ENCODE assay signal across 9 mouse cellular contexts in genomic region chr9:69948964-69949363, GRCm38 (mm10). TPM values are rescaled to one million over a fixed set of nuclear protein-coding genes. Genes with fewer than 3 reads are reported as not detected.
DNase-seq lines count a peak whose midpoint lies in the region; ATAC-seq and TF ChIP-seq lines count a peak whose summit lies in the region.
"Had no signal": no experiment of that assay in that cellular context is flagged by ENCODE, and none has a peak within 500 bp of the region (broad histone marks: within the 10 kb centered on the region; RNA-seq: fewer than 3 reads in every experiment).

No protein-coding gene starts in this region.

- no peaks in the 10 kb centered on the region for H3K4me1 ChIP-seq in embryonic facial prominence, embryonic 14.5 days (ENCODE audit: control insufficient read depth, insufficient read depth, low read length)
- H3K4me1 ChIP-seq: limb, embryonic 15.5 days had no signal

- ATAC-seq in Patski, result no peak
- no peak for ATAC-seq in embryonic facial prominence, embryonic 14.5 days (ENCODE audit: low read depth)

- POLR2A ChIA-PET in Patski (lab: Charles Lee), result no interaction called here

- peak; percentile 59 for DNase-seq in gastrocnemius, adult 18-20 months (ENCODE audit: low spot score)
- DNase-seq in gastrocnemius, postnatal 25 days, result no peak
- DNase-seq in 3134 (ENCODE audit: extremely low read depth, insufficient read length, low spot score) (peak; percentile 15), Patski (ENCODE audit: low read depth, low spot score) (no peak)
- peak; percentile 8 for DNase-seq in embryonic facial prominence, embryonic 14.5 days (ENCODE audit: low spot score)
- peak; percentile 66 to 72 for DNase-seq in kidney, postnatal 4 days
- peak; percentile 17 for DNase-seq in ovary, postnatal 14 days (ENCODE audit: low spot score)
- peak; percentile 83 for DNase-seq in thymus, postnatal 4 days

- CTCF ChIA-PET in Patski (lab: Charles Lee), result no interaction called here

- no peak overlapping the region for H3K4me2 ChIP-seq in embryonic facial prominence, embryonic 14.5 days (ENCODE audit: low read depth, low read length)
- H3K4me2 ChIP-seq: limb, embryonic 15.5 days had no signal

- no peak overlapping the region for H3K4me3 ChIP-seq in embryonic facial prominence, embryonic 14.5 days (ENCODE audit: low read depth, low read length)
- H3K4me3 ChIP-seq: limb, embryonic 15.5 days had no signal

- H3K27ac ChIP-seq in embryonic facial prominence, embryonic 14.5 days (replicated peaks; ENCODE audit: low read depth, low read length), result no peak overlapping the region
- H3K27ac ChIP-seq: limb, embryonic 15.5 days had no signal

- H3K36me3 ChIP-seq in embryonic facial prominence, embryonic 14.5 days (ENCODE audit: control insufficient read depth, insufficient read depth, low read length), result no peaks in the 10 kb centered on the region
- H3K36me3 ChIP-seq: limb, embryonic 15.5 days had no signal

- no peak overlapping the region for H3K9ac ChIP-seq in embryonic facial prominence, embryonic 14.5 days (ENCODE audit: low read depth, low read length)
- H3K9ac ChIP-seq: limb, embryonic 15.5 days had no signal

- WGBS in embryonic facial prominence, embryonic 14.5 days, result 15% methylated on average over 2 of the region's 2 CpGs

- in situ Hi-C loops in Patski (cut with MboI; ENCODE audit: low pct_unique_long_range_greater_than_20kb), result no loop called here

- peaks cover 2% of the 10 kb centered on the region for H3K27me3 ChIP-seq in Patski
- no peaks in the 10 kb centered on the region for H3K27me3 ChIP-seq in embryonic facial prominence, embryonic 14.5 days (replicated peaks; ENCODE audit: control insufficient read depth, insufficient read depth, low read length)
- H3K27me3 ChIP-seq: limb, embryonic 15.5 days had no signal

- peak; percentile 54 for TF ChIP-seq CTCF in Patski (IDR thresholded peaks at IDR 0.05)

- H3K9me3 ChIP-seq in embryonic facial prominence, embryonic 14.5 days (ENCODE audit: control insufficient read depth, low read length), result no peaks in the 10 kb centered on the region
- H3K9me3 ChIP-seq: limb, embryonic 15.5 days had no signal

RNA-seq across cellular contexts. Expression of gene Bnip2, which starts 40.3 kb away (rescaled TPM):
- 10 to 100 TPM; 84.2 to 89.2 TPM for total RNA-seq in gastrocnemius, adult 18-20 months (2021)
- total RNA-seq in gastrocnemius, postnatal 25 days (2021), result 10 to 100 TPM; 73.6 to 76.0 TPM
- polyA plus RNA-seq in Patski (2021), result 116 TPM
- polyA plus RNA-seq in embryonic facial prominence, embryonic 14.5 days (2014; fragmentation: Nextera tagmentation; extraction: Ambion mirVana), result 124 and 126 TPM in 2 replicates

Comparison
In these comparisons a context has a peak if more than half of its experiments do, and no peak if none do; other contexts are left out.
1. DNase-seq: peak in gastrocnemius, adult 18-20 months (single experiment), 3134 (single experiment), embryonic facial prominence, embryonic 14.5 days (single experiment), kidney, postnatal 4 days (2 of 2), ovary, postnatal 14 days (single experiment) and thymus, postnatal 4 days (single experiment); none in gastrocnemius, postnatal 25 days (single experiment) and Patski (single experiment).